In the genomic region with DNA sequence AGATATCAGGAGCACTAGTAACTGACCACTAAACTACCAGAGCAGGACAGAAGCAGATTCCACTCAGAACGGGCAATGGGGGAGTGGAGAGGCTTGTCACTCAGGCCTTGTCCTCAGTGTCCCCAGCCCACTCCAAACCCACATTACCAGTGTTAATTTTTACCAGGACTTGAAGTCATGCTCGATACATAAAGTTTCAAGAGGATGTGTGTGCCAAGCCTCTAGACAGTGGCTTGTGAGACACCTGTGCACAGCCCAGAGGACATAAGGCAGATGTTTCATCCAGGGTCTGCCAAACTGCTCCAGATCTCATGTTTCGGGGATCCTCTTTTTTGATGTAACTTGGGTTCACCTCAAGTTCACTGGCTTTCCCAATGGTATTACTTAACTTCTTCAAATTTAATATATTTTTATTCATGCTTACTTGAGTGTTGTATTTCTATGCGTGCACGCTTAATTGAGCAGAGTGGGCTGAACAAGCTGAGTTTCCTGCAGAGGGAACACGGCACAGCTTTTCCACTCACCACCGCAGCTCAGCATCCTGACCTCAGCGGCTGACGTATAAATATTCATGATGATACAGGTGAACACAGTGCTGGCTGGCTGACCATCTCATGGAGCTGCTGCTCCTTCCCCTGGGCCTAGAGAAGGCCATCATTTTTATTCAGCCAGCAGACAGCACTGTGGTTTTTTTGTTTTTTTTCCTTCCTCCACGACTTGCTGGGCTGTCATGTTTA, we compare ENCODE assay signal across 11 mouse cellular contexts.
DNase-seq lines count a peak whose midpoint lies in the region; ATAC-seq and TF ChIP-seq lines count a peak whose summit lies in the region.
"Had no signal": no experiment of that assay in that cellular context is flagged by ENCODE, and none has a peak within 500 bp of the region (broad histone marks: within the 10 kb centered on the region; RNA-seq: fewer than 3 reads in every experiment).

No protein-coding gene starts in this region.

- H3K4me1 ChIP-seq in heart, embryonic 12.5 days (replicated peaks): peaks cover 46% of the 10 kb centered on the region
- peaks cover 36% of the 10 kb centered on the region for H3K4me1 ChIP-seq in embryonic facial prominence, embryonic 10.5 days
- peaks cover 25% of the 10 kb centered on the region for H3K4me1 ChIP-seq in heart, postnatal 0 days (ENCODE audit: control insufficient read depth, insufficient read depth)
- peaks cover 25% of the 10 kb centered on the region for H3K4me1 ChIP-seq in midbrain, embryonic 11.5 days (ENCODE audit: control insufficient read depth, insufficient read depth, low read length)

- DNase-seq in heart, adult 18-20 months: no peak
- no peak for DNase-seq in embryonic facial prominence, embryonic 10.5 days (ENCODE audit: low spot score)
- no peak for DNase-seq in heart, postnatal 0 days (ENCODE audit: low spot score)
- DNase-seq in midbrain, embryonic 11.5 days (ENCODE audit: low spot score, missing footprints): no peak
- DNase-seq in adrenal gland, adult (ENCODE audit: inconsistent age in 2 of 2, low spot score in 1 of 2): no peak
- no peak for DNase-seq in adrenal gland, postnatal 25 days
- DNase-seq: cerebellum, adult 11 months; kidney, postnatal 14 days had no signal

- WGBS in heart, embryonic 12.5 days: 43% methylated on average over 10 of the region's 10 CpGs
- 45% methylated on average over 10 of the region's 10 CpGs for WGBS in embryonic facial prominence, embryonic 10.5 days
- 33% methylated on average over 10 of the region's 10 CpGs for WGBS in heart, postnatal 0 days
- WGBS in midbrain, embryonic 11.5 days: 24% methylated on average over 10 of the region's 10 CpGs

- peak overlapping the region; percentile 35 for H3K4me2 ChIP-seq in heart, embryonic 12.5 days
- H3K4me2 ChIP-seq in heart, postnatal 0 days (ENCODE audit: low read depth, low read length): 0 out of 2 replicates have a peak overlapping the region, but pooled peaks have one; percentile 7
- H3K4me2 ChIP-seq in midbrain, embryonic 11.5 days: no peak overlapping the region; the same call in 1 of the 2 replicates

- no peak for ATAC-seq in heart, embryonic 12.5 days (ENCODE audit: insufficient number of reproducible peaks, low FRiP score)
- 0 out of 2 replicates have a peak, but pooled peaks have one; percentile 17 for ATAC-seq in heart, postnatal 0 days (ENCODE audit: insufficient read depth, low read depth)
- peak; percentile 56; the same call in 1 of the 2 replicates for ATAC-seq in midbrain, embryonic 11.5 days (ENCODE audit: low FRiP score)
- ATAC-seq in erythroid progenitor cell, adult 5-6 weeks (replicated peaks; ENCODE audit: low FRiP score, poor library complexity, severe bottlenecking): no peak

- 0 out of 2 replicates have a peak overlapping the region, but pooled peaks have one; percentile 26 for H3K9ac ChIP-seq in heart, embryonic 12.5 days
- no peak overlapping the region for H3K9ac ChIP-seq in heart, postnatal 0 days (replicated peaks; ENCODE audit: low read depth, low read length)
- H3K9ac ChIP-seq in midbrain, embryonic 11.5 days (ENCODE audit: low read length): peak overlapping the region; percentile 27; the same call in 1 of the 2 replicates

- no peaks in the 10 kb centered on the region for H3K27me3 ChIP-seq in heart, embryonic 12.5 days (replicated peaks)
- H3K27me3 ChIP-seq in embryonic facial prominence, embryonic 10.5 days (replicated peaks; ENCODE audit: low read depth, poor library complexity, severe bottlenecking): no peaks in the 10 kb centered on the region
- H3K27me3 ChIP-seq in heart, postnatal 0 days (ENCODE audit: control insufficient read depth, insufficient read depth, low read length): no peaks in the 10 kb centered on the region
- H3K27me3 ChIP-seq in midbrain, embryonic 11.5 days (ENCODE audit: control insufficient read depth, insufficient read depth, low read length): no peaks in the 10 kb centered on the region

- peak overlapping the region; percentile 94 for H3K27ac ChIP-seq in heart, embryonic 12.5 days (ENCODE audit: poor library complexity, severe bottlenecking)
- peak overlapping the region; percentile 80; the same call in 1 of the 2 replicates for H3K27ac ChIP-seq in embryonic facial prominence, embryonic 10.5 days (replicated peaks)
- H3K27ac ChIP-seq in heart, postnatal 0 days (ENCODE audit: low read depth): peak overlapping the region; percentile 90
- peak overlapping the region; percentile 64 for H3K27ac ChIP-seq in midbrain, embryonic 11.5 days (ENCODE audit: low read depth, low read length)
- H3K27ac ChIP-seq: macrophage had no signal

- peaks cover 6% of the 10 kb centered on the region for H3K9me3 ChIP-seq in heart, embryonic 12.5 days (replicated peaks)
- H3K9me3 ChIP-seq in embryonic facial prominence, embryonic 10.5 days: no peaks in the 10 kb centered on the region
- H3K9me3 ChIP-seq in heart, postnatal 0 days (replicated peaks; ENCODE audit: control insufficient read depth, low read length): no peaks in the 10 kb centered on the region
- H3K9me3 ChIP-seq in midbrain, embryonic 11.5 days (ENCODE audit: control insufficient read depth, low read length): peaks cover 2% of the 10 kb centered on the region; the same call in 1 of the 2 replicates

- H3K36me3 ChIP-seq in heart, embryonic 12.5 days: peaks cover 3% of the 10 kb centered on the region; the same call in 1 of the 2 replicates
- H3K36me3 ChIP-seq in embryonic facial prominence, embryonic 10.5 days (replicated peaks): peaks cover 16% of the 10 kb centered on the region
- H3K36me3 ChIP-seq in heart, postnatal 0 days (replicated peaks; ENCODE audit: control insufficient read depth, insufficient read depth, low read length): no peaks in the 10 kb centered on the region
- no peaks in the 10 kb centered on the region for H3K36me3 ChIP-seq in midbrain, embryonic 11.5 days (ENCODE audit: control insufficient read depth, insufficient read depth, low read length)

- no peak for TF ChIP-seq CTCF in heart, postnatal 0 days (IDR thresholded peaks at IDR 0.05; ENCODE audit: low read depth)

- H3K4me3 ChIP-seq in heart, embryonic 12.5 days: no peak overlapping the region
- no peak overlapping the region for H3K4me3 ChIP-seq in embryonic facial prominence, embryonic 10.5 days
- H3K4me3 ChIP-seq in heart, postnatal 0 days (ENCODE audit: low read depth, low read length): no peak overlapping the region
- no peak overlapping the region for H3K4me3 ChIP-seq in midbrain, embryonic 11.5 days (ENCODE audit: low read depth, low read length)

- 0 out of 2 replicates have a peak, but pooled peaks have one; percentile 9 for TF ChIP-seq EP300 in heart, postnatal 0 days (IDR thresholded peaks at IDR 0.05; ENCODE audit: low read depth)

Comparison
In these comparisons a context has a peak if more than half of its experiments do, and no peak if none do; other contexts are left out.
1. ATAC-seq: peak in heart, postnatal 0 days (single experiment) and midbrain, embryonic 11.5 days (single experiment); none in heart, embryonic 12.5 days (single experiment) and erythroid progenitor cell, adult 5-6 weeks (single experiment).
2. Peak in every context shown above with its lines, with median percentiles within 50 percentile points of each other: H3K27ac ChIP-seq.